Mouse (Mus musculus) heart, embryonic 12.5 days (tissue): ENCODE results near the gene Rpl15. TPM values are rescaled to one million over a fixed set of nuclear protein-coding genes. Genes with fewer than 3 reads are reported as not detected.
"Not testable (repeated sequence)": the region's sequence is repeated elsewhere in the genome, so short reads cannot be mapped to it uniquely, and the experiment has no call there.

Experiments used
- ATAC-seq: fragments of 200-750 bp; cut with Nextera tagmentation; 2 replicates; pipeline ENCODE4 v1.8.0; 2017; ENCODE audit warnings: moderate TSS enrichment, moderate library complexity; ENCODE audit not compliant: insufficient number of reproducible peaks, low FRiP score
- H3K27ac ChIP-seq: fragments of 300-500 bp; sonication (generic); 2 replicates; pipeline ENCODE4 v1.5.1; 2016; ENCODE audit warnings: mild to moderate bottlenecking, moderate library complexity; ENCODE audit not compliant: poor library complexity, severe bottlenecking
- H3K27me3 ChIP-seq: fragments of 300-500 bp; sonication (generic); replicated peaks from 2 replicates; pipeline ENCODE4 v1.6.1; 2016; ENCODE audit warnings: mild to moderate bottlenecking, moderate library complexity
- H3K36me3 ChIP-seq: fragments of 300-500 bp; sonication (generic); 2 replicates; pipeline ENCODE4 v1.6.1; 2016; ENCODE audit warnings: mild to moderate bottlenecking, moderate library complexity
- H3K4me1 ChIP-seq: fragments of 300-500 bp; sonication (generic); replicated peaks from 2 replicates; pipeline ENCODE4 v1.6.1; 2016; ENCODE audit warnings: mild to moderate bottlenecking
- H3K4me2 ChIP-seq: fragments of 300-500 bp; sonication (generic); 2 replicates; pipeline ENCODE4 v1.6.1; 2016; ENCODE audit warnings: mild to moderate bottlenecking, moderate library complexity
- H3K4me3 ChIP-seq: fragments of 300-500 bp; sonication (generic); 2 replicates; pipeline ENCODE4 v1.5.1; 2016; ENCODE audit warnings: mild to moderate bottlenecking
- H3K9ac ChIP-seq: fragments of 300-500 bp; sonication (generic); 2 replicates; pipeline ENCODE4 v1.6.1; 2016; ENCODE audit warnings: mild to moderate bottlenecking, moderate library complexity
- H3K9me3 ChIP-seq: fragments of 300-500 bp; sonication (generic); replicated peaks from 2 replicates; pipeline ENCODE4 v1.6.1; 2016; ENCODE audit warnings: mild to moderate bottlenecking, moderate library complexity
- WGBS: fragments of 180-500 bp; shearing (Covaris S2); methylation state at CpG from one replicate; pipeline ENCODE4 v1.1.7; 2016; 5-methylcytosine and 5-hydroxymethylcytosine counted together
- polyA plus RNA-seq: library from polyadenylated mRNA; unstranded; fragments of >200 nt; fragmentation: Nextera tagmentation; extraction: Ambion mirVana; gene quantifications from 2 replicates; pipeline ENCODE4 v1.2.1, GENCODE M21; 2016

The Rpl15 gene
- polyA plus RNA-seq, 1 experiment from 2014 or later, result 314 TPM

- no peak overlapping the region for H3K4me2 ChIP-seq
- no peaks in the 10 kb centered on the region for H3K9me3 ChIP-seq
- H3K27me3 ChIP-seq, result no peaks in the 10 kb centered on the region
- H3K27ac ChIP-seq, result no peak overlapping the region
- no peak overlapping the region for H3K4me3 ChIP-seq
- ATAC-seq, result no peak
- 81% methylated on average over 21 of the region's 21 CpGs for WGBS
- H3K9ac ChIP-seq, result no peak overlapping the region
- H3K36me3 ChIP-seq, result no peaks in the 10 kb centered on the region
- no peaks in the 10 kb centered on the region for H3K4me1 ChIP-seq
Observed at GRCm38 (mm10) chr14:18242638-18243130, 28.5 kb downstream of the Rpl15 start.

GRCm38 (mm10) chr14:18241786-18242185 lies 29.4 kb downstream of the Rpl15 start:
- Histone ChIP-seq H3K36me3 (no peaks in the 10 kb centered on the region), H3K9ac (no peak overlapping the region), H3K27me3 (no peaks in the 10 kb centered on the region), H3K4me3 (no peak overlapping the region), H3K27ac (no peak overlapping the region), H3K4me1 (peaks cover 4% of the 10 kb centered on the region), H3K4me2 (no peak overlapping the region), H3K9me3 (no peaks in the 10 kb centered on the region)
- 86% methylated on average over 4 of the region's 4 CpGs for WGBS
- ATAC-seq, result no peak

GRCm38 (mm10) chr14:18240132-18240531 lies 31.1 kb downstream of the Rpl15 start:
- no peak overlapping the region for H3K4me2 ChIP-seq
- ATAC-seq, result no peak
- H3K9ac ChIP-seq, result no peak overlapping the region

GRCm38 (mm10) chr14:18238750-18239731 lies 32.1 kb downstream of the Rpl15 start, which contains the start of gene Nr1d2:
Gene Nr1d2 (minus strand): TSS chr14:18239127.
- ATAC-seq, result peak; percentile 91
- no peaks in the 10 kb centered on the region for H3K27me3 ChIP-seq
- H3K36me3 ChIP-seq, result no peaks in the 10 kb centered on the region
- no peaks in the 10 kb centered on the region for H3K9me3 ChIP-seq
- H3K27ac ChIP-seq, result peak within 1 kb of the TSS; percentile 92
- under 1% methylated on average over 64 of the region's 66 CpGs for WGBS
- H3K9ac ChIP-seq, result peak within 1 kb of the TSS; percentile 79
- H3K4me2 ChIP-seq, result peak within 1 kb of the TSS; percentile 71
- H3K4me1 ChIP-seq, result peaks cover 15% of the 10 kb centered on the region
- H3K4me3 ChIP-seq, result peak within 1 kb of the TSS; percentile 81

More at GRCm38 (mm10) chr14:18240132-18240531, 31.1 kb downstream of the Rpl15 start:
- WGBS, result 58% methylated on average over 7 of the region's 7 CpGs
- peaks cover 7% of the 10 kb centered on the region for H3K4me1 ChIP-seq
- H3K36me3 ChIP-seq, result no peaks in the 10 kb centered on the region
- no peaks in the 10 kb centered on the region for H3K27me3 ChIP-seq
- no peak overlapping the region for H3K27ac ChIP-seq
- H3K4me3 ChIP-seq, result no peak overlapping the region
- H3K9me3 ChIP-seq, result no peaks in the 10 kb centered on the region

GRCm38 (mm10) chr14:18238131-18238749 lies 33.0 kb downstream of the Rpl15 start:
- no peaks in the 10 kb centered on the region for H3K27me3 ChIP-seq
- ATAC-seq, result peak; percentile 93
- peak overlapping the region; percentile 92 for H3K27ac ChIP-seq
- H3K4me1 ChIP-seq, result peaks cover 15% of the 10 kb centered on the region
- peak overlapping the region; percentile 71 for H3K4me2 ChIP-seq
- no peaks in the 10 kb centered on the region for H3K9me3 ChIP-seq
- no peaks in the 10 kb centered on the region for H3K36me3 ChIP-seq
- WGBS, result under 1% methylated on average over 71 of the region's 71 CpGs
- H3K9ac ChIP-seq, result peak overlapping the region; percentile 79
- H3K4me3 ChIP-seq, result peak overlapping the region; percentile 81

GRCm38 (mm10) chr14:18237381-18237780 lies 33.8 kb downstream of the Rpl15 start:
- peak overlapping the region; percentile 71; the same call in 1 of the 2 replicates for H3K4me2 ChIP-seq
- H3K9ac ChIP-seq, result no peak overlapping the region
- peaks cover 22% of the 10 kb centered on the region for H3K4me1 ChIP-seq
- H3K9me3 ChIP-seq, result no peaks in the 10 kb centered on the region
- no peak for ATAC-seq
- WGBS, result 75% methylated on average over 4 of the region's 4 CpGs
- no peaks in the 10 kb centered on the region for H3K36me3 ChIP-seq
- H3K4me3 ChIP-seq, result peak overlapping the region; percentile 81
- no peak overlapping the region for H3K27ac ChIP-seq
- no peaks in the 10 kb centered on the region for H3K27me3 ChIP-seq

GRCm38 (mm10) chr14:18236496-18237235 lies 34.5 kb downstream of the Rpl15 start:
- H3K4me1 ChIP-seq, result peaks cover 25% of the 10 kb centered on the region
- H3K36me3 ChIP-seq, ATAC-seq, H3K4me2 ChIP-seq, H3K9me3 ChIP-seq, H3K27ac ChIP-seq, H3K27me3 ChIP-seq, H3K9ac ChIP-seq, H3K4me3 ChIP-seq: not testable (repeated sequence)
- 87% methylated on average over 2 of the region's 2 CpGs for WGBS

- no peak overlapping the region for H3K4me3 ChIP-seq
- ATAC-seq, result no peak
- H3K27me3 ChIP-seq, result no peaks in the 10 kb centered on the region
- WGBS, result 31% methylated on average over 5 of the region's 5 CpGs
- peak overlapping the region; percentile 94 for H3K27ac ChIP-seq
- peaks cover 25% of the 10 kb centered on the region for H3K4me1 ChIP-seq
- peak overlapping the region; percentile 44 for H3K4me2 ChIP-seq
- 0 out of 2 replicates have a peak overlapping the region, but pooled peaks have one; percentile 34 for H3K9ac ChIP-seq
- H3K36me3 ChIP-seq, result no peaks in the 10 kb centered on the region
- H3K9me3 ChIP-seq, result no peaks in the 10 kb centered on the region
Observed at GRCm38 (mm10) chr14:18233981-18234960, 36.9 kb downstream of the Rpl15 start.

GRCm38 (mm10) chr14:18233076-18233475 lies 38.1 kb downstream of the Rpl15 start:
- H3K9me3 ChIP-seq, result no peaks in the 10 kb centered on the region
- H3K4me2 ChIP-seq, result no peak overlapping the region
- 79% methylated on average over 2 of the region's 2 CpGs for WGBS
- no peaks in the 10 kb centered on the region for H3K36me3 ChIP-seq
- peaks cover 25% of the 10 kb centered on the region for H3K4me1 ChIP-seq
- no peaks in the 10 kb centered on the region for H3K27me3 ChIP-seq
- no peak overlapping the region for H3K9ac ChIP-seq
- no peak for ATAC-seq
- H3K4me3 ChIP-seq, result no peak overlapping the region
- 0 out of 2 replicates have a peak overlapping the region, but pooled peaks have one; percentile 94 for H3K27ac ChIP-seq

- peaks cover 21% of the 10 kb centered on the region for H3K4me1 ChIP-seq
- H3K27ac ChIP-seq, H3K4me2 ChIP-seq, H3K27me3 ChIP-seq, H3K4me3 ChIP-seq, H3K9ac ChIP-seq, H3K36me3 ChIP-seq, H3K9me3 ChIP-seq, ATAC-seq: not testable (repeated sequence)
- 95% methylated on average over 8 of the region's 8 CpGs for WGBS
Observed at GRCm38 (mm10) chr14:18231866-18232265, 39.3 kb downstream of the Rpl15 start.
